Mouse (Mus musculus): ENCODE data around the gene Fbxo7.

Gene Fbxo7

DNA sequence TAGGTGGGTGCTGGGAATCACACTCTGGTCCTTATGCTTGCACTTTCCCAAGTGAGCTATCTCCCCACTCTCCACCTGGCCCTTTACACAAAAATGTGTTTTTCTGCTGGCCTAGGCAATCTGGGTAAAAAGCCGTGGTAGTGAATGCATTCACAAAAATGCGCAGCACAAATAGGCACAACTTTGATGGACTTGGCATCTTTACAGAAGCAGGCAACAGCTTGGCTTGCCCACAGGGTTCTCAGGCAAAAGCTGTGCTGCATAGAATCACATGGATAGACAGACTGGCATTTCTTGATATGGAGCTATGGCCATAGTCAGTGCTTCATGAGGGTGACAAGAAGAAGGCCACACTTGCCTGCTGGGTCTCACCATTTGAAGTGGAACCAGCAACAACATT is 57.0 kb downstream of the Fbxo7 start:
- no peak for DNase-seq (ENCODE audit: extremely low spot score)

GRCm38 (mm10) chr10:86079921-86080320 is 58.1 kb downstream of the Fbxo7 start:
- DNase-seq (ENCODE audit: extremely low spot score) = no peak

DNA sequence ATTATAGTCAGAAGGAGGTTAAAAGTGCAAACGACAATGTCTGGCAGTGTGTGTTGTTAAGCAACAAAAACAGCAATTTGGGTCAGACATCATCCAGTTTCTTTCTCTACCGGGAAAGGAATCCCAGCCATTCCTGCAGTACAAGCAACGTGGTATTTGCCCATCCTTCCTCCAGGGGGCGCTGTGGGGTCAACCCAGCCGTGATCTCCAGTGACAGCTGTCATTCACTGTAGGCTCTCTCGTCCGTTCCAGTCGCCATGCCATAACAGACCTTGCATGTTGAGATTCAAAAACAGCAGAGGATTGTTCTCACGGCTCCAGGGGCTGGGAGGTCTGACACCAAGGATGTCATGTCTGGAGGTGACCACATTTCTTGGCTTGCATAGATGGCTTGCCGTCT is 70.1 kb downstream of the Fbxo7 start:
- no peak for DNase-seq (ENCODE audit: extremely low spot score)

GRCm38 (mm10) chr10:86093109-86094035 is 71.6 kb downstream of the Fbxo7 start:
- DNase-seq (ENCODE audit: extremely low spot score) = no peak

- DNase-seq (ENCODE audit: extremely low spot score) = no peak
These were observed 76.6 kb downstream of the Fbxo7 start for GRCm38 (mm10) chr10:86098363-86098762.

- DNase-seq (ENCODE audit: extremely low spot score) = no peak
These were observed 78.6 kb downstream of the Fbxo7 start for GRCm38 (mm10) chr10:86100281-86100851.

Measured in embryo, embryonic 9.5 days (tissue).